Mouse (Mus musculus): ENCODE measurements at regions not wholly inside any gene's neighbourhood (a gene's known extent, or its start where the extent isn't known, plus 50 kb on each side); places are given as distances from the start of the nearest gene placed in this dataset.

DNA sequence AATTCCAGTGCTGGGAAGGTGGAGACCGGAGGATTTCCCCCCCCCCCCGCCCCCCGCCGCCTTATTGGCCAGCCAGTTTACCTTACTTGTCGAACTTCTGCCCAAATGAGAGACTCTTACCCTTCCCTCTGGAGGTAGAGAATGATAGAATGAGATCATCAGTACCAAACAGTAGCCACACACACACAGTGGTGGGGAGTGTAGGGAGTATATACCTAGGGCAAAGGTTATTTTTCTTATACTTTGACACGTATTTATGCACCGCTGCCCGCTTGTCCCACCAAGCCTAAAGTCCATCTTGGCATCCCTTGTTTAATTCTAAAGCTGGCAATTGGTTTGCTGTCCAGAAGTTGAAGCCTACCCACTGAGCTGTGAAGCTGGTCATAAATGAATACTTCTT, 213.6 kb upstream of the Jag1 start:
- ATAC-seq (replicated peaks; ENCODE audit: poor library complexity, severe bottlenecking) = no peak

DNA sequence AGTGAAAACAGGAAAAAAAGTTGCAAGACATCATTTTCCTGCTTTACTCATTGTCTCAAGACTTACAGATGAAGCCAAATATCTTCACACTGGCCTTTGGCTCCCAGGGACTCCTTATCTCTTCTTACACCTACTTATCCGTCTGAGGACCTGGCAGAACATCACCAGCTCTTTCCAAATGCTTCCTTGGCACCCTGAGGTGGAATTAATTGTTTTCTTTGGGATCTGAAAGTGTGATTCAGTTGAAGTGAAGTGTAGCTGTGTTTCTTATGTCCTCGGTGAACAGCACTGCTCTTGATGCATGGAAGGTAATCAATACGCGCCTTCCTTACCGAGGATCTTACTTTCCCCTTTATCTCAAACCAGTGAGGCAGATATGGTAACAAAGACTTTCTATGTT, 207.0 kb upstream of the Jag1 start:
- no peak for ATAC-seq (replicated peaks; ENCODE audit: poor library complexity, severe bottlenecking)

DNA sequence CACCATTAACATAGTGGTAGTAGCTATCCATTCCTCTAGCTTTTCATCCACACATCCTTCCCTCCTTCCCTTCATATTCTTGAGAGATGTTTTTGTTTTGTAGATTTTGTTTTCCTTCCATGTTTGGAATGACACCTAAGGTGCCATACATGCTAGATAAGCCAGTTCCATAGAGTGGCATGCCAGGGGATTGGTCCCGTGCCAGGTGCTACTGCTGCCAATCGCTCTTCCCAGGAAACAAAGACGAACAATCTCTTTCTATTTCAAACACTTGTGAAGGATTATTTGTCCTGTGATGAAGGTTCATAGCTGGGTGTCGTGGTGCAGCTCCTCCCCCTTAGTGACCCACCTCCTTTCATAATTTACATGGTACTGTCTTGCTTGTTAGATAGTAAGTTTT, 194.1 kb upstream of the Jag1 start:
- no peak for ATAC-seq (replicated peaks; ENCODE audit: poor library complexity, severe bottlenecking)

DNA sequence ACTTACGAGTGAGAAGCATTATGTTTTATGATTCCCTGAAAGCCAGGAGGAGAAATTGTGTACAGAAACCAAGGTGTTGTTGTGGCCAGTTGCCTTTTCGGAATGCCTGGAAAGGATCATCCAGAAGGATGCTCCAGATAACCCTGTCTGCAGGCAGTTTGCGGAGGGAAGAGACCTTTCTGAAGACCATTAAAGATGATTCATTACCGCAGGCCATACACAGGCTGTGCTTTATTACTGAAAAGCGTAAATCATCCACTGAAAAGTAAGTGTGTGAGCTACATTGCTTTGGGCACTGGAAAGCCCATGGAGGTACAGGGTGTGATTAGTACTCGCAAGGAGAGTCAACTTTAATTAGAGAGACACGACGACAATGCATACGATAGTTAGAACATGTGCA, 191.7 kb upstream of the Jag1 start:
- ATAC-seq (replicated peaks; ENCODE audit: poor library complexity, severe bottlenecking) = no peak

DNA sequence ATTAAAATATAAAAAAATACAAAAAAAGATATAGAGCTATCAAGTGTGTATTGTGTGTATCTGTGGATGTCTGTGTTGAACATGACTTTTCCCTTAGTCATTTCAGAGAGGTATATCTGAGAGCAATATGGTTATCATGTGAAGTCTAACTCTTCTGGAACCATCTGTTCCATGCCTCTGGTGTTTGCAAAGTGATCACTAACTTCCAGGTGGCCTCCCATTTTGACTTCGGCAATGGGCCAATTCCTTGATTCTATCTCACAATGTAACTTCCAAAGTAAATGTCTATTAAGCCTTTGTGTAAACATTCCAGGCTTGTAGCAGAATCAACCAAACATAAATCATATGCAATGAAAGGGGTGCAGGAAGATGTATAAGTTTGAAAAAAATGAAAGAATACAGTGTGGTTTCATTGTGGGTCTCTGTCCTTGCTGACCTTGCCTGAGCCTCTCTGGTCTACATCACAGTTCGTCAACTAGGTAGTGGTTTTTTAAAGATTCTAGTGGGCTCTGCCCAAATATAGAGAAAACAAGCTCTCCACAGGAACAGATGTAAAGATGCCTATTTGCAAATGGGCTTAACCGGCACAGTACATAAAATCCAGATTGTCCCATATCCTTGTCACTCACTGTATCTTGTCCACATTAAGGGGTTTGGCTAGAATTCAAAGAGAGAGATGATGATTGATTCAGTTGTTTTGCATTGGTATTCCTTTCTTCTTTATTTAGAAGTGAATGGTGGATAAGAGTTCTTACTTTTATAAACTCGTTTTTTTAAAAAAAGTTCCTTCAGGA, 185.2 kb upstream of the Jag1 start:
- no peak for ATAC-seq (replicated peaks; ENCODE audit: poor library complexity, severe bottlenecking)

DNA sequence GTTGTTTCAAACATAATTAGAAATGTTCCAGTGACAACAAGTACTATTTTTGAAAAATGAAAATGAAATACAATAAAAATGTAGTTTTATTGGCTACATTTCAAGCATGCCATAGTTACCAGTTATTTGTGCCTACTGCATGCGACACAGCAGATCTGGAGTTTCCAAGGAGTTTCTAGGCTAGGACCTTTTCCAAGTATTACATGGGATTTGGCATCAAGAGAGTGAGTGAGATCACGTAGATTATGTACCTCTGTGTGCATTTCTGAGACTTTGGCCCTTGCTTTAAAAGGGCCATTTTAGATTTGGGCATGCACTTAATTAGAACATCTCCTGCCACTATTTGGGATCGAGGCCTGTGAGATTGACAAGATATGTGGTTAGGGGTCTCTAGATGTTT, 172.8 kb upstream of the Jag1 start:
- no peak for ATAC-seq (replicated peaks; ENCODE audit: poor library complexity, severe bottlenecking)

DNA sequence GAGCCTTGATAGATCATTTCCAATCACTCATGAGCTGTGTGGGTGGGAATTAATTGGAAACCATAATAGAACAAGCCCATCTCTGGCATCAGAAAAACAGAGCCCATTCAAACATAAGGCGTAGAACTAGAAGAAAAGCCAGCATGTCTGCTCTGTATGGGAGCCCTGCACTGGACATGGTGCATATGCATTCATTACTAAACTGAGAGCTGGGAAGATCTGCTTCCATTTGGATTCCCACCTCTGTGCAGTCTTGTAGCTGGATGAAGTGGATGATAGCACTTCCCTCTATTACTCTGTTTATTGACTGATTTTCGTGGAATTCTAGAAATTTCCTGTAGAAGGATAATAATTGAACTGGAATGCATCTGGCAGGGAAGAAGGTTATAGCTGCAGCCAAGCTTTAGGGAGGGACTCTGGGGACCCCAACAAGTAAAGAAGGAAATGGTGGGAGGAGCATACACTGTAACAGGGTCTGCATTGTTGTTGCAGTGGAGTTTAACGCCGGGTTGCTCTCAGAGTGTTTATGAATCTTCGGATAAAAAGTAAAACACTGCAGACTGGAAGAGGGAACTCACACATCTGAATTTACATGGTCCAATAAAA, 155.2 kb upstream of the Jag1 start:
- ATAC-seq (replicated peaks; ENCODE audit: poor library complexity, severe bottlenecking) = no peak

DNA sequence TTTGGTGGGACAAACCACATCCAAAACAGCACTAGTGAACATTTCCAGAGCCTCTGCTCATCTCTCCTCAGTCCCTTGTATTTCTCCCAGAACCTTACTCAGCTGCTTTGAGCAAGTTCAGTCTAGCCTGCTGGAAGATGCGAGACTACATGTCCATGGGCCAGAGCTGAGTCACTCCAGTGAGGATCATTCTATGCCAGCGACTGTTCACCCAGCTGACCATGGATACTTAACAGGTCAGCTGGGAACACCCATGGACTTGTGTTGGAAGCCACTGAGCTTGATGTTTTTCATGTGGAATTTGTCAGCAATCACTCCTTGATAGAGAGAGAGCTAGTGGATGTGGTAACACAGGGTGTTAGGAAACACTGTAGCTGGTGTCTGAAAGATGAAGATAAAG, 146.5 kb upstream of the Jag1 start:
- no peak for ATAC-seq (replicated peaks; ENCODE audit: poor library complexity, severe bottlenecking)

DNA sequence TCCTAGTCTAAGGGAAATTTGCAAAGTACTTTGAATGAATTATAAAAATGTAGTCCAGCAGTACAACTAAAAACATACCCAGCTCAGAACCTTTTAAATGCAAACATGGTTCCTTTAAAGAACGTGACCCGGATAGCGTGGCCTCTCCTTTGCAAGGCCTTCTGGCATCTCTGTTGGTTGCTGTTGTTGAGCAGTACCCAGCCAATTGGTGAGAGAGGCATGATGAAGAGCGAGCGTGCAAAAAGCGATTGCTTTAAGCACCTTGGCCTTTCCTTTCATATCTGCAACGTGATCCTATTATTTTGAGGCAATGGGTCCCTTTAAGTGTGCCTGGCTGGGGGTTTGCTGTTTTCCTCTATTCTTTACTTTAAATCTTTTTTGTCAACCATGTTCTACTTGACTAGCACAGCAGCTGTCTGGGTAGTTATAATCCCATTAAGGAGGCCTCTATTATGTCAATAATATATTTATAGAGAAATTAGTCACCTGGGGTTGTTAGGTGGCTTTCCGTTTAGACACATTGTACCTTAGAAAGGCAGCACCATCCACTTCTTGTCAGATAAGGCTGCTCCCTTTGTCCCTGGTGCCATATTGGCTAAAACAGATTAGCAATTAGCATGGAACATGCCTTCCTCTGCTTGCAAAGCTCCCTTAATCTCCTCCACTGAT, 141.5 kb upstream of the Jag1 start:
- no peak for ATAC-seq (replicated peaks; ENCODE audit: poor library complexity, severe bottlenecking)

DNA sequence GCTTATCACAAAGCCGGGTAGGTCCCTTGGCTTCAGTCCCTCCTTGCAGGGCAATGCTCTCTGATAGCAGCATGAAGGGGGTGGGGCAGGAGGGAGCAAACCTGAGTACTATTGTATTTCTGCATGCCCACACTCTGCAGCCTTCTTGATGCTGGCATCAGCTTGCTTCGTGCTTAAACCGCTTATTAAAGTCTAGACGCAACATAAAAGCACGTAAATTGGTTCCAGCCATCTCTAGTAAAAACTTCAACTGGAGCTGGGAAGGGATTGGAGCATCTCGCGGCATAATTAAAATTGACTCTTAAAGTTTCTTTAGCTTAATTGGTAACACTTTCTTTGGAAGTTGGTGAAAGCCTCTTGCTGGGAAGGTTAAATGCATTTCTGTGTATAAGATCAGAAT, 131.5 kb upstream of the Jag1 start:
- ATAC-seq (replicated peaks; ENCODE audit: poor library complexity, severe bottlenecking) = no peak

DNA sequence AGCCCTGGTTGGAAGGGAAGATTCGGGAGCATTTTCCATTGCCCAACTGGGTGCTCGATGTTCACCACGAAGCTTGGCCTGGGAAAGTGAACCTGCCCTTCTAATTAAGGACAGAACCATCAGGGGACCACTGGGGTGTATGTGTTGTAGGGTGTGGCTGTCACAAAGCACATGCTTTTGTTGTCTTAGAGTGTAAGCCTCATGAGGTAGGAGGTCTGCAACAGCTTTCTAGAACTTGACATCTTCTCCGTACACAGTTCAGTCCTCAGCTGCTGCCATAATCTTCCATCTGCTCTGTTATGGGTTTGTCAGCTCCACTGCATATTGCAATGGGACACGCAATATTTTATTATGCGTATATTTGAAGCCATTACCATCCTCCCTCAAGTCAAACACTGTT, 127.9 kb upstream of the Jag1 start:
- no peak for ATAC-seq (replicated peaks; ENCODE audit: poor library complexity, severe bottlenecking)

DNA sequence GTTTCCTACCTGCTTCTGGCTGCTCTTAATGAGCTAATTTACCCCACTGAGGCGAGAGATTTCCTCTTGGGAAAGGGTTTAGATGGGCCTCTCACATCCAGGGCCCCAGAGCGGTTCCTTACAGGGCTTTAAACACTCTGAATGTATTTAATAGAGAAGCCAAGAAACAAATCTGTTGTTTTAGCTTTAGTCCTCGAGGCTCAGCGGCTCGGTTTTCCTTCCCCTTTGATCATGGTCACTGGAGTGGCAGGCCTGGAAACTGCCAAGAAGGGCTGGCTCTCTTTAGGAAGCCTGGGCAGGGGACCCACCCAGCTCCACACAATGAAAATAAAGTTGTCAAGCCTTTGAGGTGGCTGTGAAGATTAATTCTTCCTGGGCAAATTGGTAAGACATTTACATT, 127.5 kb upstream of the Jag1 start:
- ATAC-seq (replicated peaks; ENCODE audit: poor library complexity, severe bottlenecking) = no peak

DNA sequence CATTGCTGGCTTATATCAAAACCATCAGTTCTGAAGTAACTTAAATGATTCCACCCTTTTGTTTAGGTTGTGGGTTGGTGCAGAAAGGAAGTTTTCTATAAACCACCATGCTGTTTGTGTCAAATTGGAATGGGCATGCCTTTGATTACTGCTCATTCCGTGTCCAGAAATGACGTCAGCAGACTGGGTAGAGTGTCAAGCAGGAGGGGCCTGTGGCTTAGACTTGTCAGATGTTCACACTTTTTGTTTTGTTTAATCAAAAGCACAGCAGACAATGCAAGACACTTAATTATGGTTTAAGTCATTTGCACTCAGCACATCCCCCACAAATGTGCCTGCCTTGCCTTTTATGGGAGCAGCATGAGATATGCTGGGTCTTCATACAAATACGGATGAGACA, 120.5 kb upstream of the Jag1 start:
- no peak for ATAC-seq (replicated peaks; ENCODE audit: poor library complexity, severe bottlenecking)

DNA sequence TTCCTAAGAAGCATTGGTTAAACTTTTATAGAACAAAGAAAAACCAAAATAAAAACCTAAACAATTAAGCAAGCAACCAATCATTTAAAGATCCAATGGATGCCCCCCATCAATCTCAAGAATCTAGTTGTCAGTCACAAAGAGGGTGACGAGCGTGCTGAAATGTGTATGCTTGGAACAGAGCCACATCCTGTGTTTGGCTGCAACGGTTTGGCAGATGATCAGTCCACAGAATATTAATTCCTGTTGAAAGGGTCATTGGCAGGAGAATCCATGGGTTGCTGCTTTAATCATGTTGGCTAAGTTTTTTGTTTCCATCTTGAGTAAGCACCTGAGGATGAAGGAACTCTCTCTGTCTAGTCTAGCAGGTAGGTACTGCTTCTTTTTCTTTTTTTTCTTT, 117.5 kb upstream of the Jag1 start:
- ATAC-seq (replicated peaks; ENCODE audit: poor library complexity, severe bottlenecking) = no peak

DNA sequence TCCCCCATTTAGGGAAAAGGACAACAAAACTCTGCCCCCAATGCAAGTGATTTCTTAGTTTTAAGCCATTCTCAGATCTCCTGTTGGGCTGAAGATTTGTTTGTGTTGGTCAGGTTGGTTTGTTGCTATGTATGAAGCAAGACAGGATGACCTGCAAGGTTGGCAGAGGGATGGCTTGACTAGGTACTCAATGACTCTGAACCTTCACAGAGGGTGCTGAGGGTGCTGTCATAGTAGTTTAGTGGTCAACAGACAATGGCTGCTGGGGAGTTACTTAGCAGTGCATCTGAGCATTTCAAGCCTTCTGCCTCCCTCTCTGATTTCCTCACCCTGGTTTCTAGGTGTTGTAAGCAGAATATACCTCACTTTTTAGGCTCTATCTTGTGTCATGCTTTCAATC, 114.7 kb upstream of the Jag1 start:
- ATAC-seq (replicated peaks; ENCODE audit: poor library complexity, severe bottlenecking) = no peak

DNA sequence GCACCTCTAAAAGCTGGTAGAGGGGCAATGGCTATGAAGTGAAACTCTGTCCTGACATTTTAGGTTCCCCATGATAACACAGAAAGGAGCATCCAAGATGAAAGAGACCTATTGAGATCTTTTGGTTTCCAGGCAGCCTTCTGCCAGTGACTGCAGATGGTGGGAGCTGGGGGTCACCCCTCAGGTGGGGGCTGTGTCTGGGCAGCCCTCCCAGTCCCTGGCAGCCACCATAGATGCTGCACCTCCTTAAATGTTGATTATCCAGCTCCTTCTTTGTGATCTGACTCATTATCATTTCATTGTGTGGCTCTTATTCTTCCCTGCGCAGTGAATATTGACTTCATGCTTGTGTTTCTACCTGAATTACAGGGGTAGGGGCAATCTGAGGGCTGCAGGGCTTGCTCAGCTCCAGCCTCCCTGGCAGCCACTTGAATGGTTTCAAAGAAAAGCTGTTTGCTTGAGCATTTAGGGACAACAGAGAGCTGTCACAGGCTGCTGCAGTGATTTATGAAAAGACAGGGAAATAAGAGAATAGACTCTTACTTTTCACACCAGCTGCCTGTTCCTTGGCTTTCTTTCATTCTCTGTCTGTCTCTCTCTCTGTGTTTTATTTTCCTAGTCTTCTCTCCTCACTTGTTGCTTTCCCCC, 113.1 kb upstream of the Jag1 start:
- ATAC-seq (replicated peaks; ENCODE audit: poor library complexity, severe bottlenecking) = no peak

DNA sequence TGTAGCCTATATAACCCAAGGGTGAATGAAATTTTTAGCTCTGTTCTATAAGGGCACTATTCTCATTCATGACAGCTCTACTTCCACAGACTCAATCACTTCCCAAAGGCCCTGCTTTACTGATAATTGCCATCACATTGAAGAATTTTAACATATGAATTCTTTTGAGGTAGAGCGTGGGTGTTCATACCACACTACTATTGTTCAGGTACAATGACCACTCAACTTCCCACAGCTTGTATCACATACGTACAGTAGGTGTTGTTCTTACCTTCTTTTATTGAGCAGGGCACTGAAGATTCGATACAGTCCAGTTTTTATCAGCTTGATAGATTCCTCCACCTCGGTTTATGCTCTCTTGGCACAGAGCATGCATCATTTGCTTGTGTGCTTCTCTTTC, 111.1 kb upstream of the Jag1 start:
- ATAC-seq (replicated peaks; ENCODE audit: poor library complexity, severe bottlenecking) = no peak

DNA sequence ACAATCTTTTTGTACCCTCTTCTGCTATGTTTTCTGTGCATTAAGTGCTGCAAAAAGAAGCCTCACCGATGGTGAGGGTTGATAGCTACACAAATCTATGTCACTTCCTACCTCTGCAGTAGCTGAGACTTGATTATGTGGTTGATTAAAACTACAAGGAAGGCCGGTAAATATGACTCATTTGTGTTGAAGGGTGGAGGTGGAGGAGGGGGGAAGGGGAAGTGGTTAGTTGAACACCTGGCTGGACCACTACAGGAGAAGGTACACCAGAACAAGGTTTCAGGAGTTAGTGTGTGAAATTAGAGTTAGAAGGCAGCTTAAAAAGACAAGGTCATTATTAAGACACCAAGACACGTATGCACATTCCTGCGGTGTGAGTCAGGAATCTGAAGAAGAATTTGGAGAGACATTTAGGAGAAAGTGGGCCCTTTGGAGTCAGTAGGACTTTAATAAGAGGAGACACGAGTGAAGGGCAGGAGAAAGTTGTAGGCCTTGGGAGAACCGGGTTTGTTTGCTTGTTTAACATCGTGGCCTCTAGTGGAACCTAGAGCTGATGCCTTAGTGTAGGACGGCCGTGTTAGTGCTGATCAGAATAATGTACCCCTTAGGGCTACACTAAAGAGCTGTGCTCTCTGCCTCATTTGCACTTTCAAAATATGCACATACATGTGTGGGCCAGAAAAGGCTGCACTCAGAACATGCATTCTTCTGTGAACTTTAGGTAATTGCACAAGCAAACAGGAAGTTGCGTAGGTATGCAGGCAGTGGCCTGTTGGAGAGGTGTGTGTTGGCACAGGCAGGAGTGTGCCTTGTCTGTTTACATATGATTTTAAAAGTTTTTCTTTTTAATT, 108.5 kb upstream of the Jag1 start:
- no peak for ATAC-seq (replicated peaks; ENCODE audit: poor library complexity, severe bottlenecking)

DNA sequence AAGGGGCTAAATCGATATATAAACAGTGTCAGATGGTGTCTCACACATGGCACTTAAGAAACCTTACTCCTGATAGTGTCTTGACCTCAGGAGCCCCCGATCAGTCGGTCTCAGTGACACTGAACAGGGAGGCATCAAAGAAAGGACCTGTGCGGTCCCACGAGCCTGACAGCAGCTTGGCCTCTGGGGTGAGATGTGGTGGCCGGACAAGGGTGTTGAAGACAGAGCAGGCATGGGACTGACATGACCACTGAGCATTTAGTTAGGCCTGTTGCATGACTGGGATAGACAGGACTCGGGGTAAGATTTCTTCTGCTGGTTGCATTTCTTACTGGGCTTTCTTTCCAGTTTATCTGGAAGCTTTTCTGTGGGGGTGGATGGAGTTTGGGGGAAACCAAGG, 99.3 kb upstream of the Jag1 start:
- ATAC-seq (replicated peaks; ENCODE audit: poor library complexity, severe bottlenecking) = no peak

DNA sequence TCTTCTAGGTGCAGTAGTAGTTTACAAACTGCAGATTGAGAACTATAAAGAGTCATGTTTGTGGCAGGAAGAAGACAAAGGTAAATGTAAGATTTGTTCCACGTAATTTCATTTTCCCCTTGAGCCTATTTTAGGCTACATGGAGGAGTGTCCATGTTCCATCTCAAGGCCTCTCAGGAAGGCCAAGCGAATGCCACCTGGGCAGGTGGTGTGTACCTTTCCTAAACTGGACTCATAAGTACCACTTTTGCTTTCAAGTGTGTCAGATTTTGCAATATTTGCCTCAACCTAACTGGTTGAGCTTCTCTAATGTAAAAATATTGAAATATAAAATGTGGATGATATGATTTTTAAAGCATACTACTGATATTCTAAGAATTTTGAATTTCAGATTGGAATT, 91.4 kb upstream of the Jag1 start:
- ATAC-seq (replicated peaks; ENCODE audit: poor library complexity, severe bottlenecking) = no peak

All from granulocyte monocyte progenitor cell, adult 5-6 weeks (primary cell).